Mouse (Mus musculus) lung, adult 18-20 months (tissue): Measurements from ENCODE around the gene Scp2.
"Not testable (repeated sequence)": the region's sequence is repeated elsewhere in the genome, so short reads cannot be mapped to it uniquely, and the experiment has no call there.

ENCODE experiments used
- DNase-seq, 2 experiments: peaks; one replicate each; pipeline ENCODE4 v3.0.0; 2022; ENCODE audit warnings: mixed read lengths in 2 of 2

Scp2 gene

GRCm38 (mm10) chr4:108096345-108096744 lies 48.5 kb downstream of the Scp2 start, which contains the start of gene Podn:
TSS of gene Podn (minus strand) at chr4:108096445.
- DNase-seq = no peak

- DNase-seq = no peak
Measured at GRCm38 (mm10) chr4:108092741-108093397, 51.9 kb downstream of the Scp2 start.

DNA sequence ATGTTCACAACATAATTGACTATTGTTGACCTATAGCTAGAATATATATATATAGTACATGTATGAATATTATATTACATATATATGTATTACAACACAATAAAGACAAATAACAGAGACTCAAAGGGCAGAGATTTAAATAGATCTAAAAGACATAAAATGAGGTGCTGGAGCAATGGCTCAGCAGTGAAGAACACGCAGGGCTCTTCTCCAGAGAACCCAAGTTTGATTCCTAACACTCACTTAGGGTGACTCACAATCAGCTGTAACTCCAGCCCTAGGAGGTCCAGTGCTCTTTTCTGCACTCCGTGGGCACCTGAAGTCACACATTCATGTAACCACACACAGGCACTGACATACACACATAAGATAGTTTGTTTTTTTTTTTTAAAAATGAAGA lies 60.8 kb downstream of the Scp2 start:
- DNase-seq = no peak

- DNase-seq = no peak
Measured at GRCm38 (mm10) chr4:108083032-108083735, 61.6 kb downstream of the Scp2 start.

DNA sequence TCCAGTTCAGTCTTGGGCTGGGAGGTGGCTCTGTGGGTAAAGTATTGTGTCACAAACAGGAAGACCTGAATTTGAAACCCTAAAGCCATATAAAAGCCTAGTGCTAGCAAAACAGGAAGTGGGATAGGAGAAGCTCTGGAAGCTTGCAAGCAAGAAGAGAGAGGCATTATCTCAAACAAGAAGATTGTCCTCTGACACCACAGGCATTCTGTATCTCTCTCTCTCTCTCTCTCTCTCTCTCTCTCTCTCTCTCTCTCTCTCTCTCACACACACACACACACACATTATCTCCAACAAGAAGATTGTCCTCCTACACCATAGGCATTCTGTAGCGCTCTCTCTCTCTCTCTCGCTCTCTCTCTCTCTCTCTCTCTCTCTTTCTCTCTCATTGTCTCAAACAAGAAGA lies 62.4 kb downstream of the Scp2 start:
- DNase-seq = peak in 1 of 2 experiments; percentile 19

DNA sequence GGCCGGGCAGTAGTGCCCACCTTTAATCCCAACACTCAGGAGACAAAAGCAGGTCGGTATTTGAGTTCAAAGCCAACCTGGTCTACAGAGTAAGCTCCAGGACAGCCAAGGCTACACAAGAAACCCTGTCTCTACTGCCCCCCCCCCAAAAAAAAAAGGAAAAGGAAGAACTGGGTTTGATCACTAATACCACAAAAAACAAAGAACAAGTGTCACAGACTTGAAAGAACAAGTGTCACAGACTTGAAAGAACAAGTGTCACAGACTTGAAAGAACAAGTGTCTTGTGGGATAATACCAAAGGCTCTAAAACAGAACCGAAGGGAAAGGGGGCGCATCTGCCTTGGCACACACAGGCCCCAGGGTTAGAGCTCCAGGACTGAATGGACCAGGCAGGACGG lies 63.9 kb downstream of the Scp2 start:
- DNase-seq = no peak

- no peak for DNase-seq
Measured at GRCm38 (mm10) chr4:108079762-108080161, 65.0 kb downstream of the Scp2 start.

DNA sequence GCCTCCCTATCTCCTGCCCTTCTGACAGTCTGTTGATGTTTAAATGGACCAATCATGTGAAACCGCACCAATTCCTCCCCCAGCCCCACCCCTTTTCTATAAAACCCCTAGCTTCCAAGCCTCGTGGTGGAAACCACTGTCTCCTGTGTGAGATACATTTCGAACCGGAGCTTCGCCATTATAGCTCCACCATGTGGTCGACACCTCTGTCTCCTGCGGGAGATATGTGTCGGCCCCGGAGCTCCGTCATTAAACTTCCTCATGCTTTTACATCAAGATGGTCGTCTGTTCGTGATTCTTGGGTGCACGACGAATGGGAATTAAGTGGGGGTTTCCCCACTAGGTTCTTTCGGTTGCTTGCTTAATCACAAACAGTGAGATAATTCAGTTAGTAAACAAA lies 65.6 kb downstream of the Scp2 start:
- not testable (repeated sequence) for DNase-seq

DNA sequence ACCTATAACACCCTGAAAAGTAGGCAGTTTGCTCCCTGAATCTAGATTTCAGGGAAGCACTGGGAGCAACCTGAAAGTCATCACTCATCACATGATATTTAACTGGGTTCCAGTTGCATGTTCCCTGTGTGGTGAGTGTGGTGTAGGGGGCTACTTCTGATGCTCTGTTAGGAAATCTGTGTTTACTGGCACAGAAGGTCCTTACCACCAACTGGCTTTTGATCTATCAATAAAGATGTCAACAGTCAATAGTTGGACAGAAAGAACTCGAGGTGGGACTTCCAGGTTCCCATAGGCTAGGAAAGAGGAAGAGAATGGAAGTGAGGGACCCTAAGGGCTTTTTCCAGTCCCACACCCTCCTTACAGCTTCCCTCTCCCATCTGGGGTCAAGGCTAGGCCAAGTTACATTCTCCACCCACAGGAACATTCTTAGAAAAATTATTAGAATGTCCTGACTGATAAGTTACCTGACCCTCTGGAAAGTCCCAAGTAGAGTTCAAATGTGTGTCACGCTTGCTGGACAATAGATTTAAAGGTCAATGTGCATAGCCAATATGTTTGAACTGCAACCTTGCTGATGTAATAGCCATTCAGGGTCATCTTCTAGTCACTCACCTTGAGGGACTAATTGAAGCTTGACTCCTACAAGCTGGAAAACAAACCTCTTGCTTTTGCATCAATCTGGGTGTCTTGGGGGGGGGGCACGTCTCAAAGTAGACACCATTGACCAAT lies 67.4 kb downstream of the Scp2 start:
- no peak for DNase-seq

- no peak for DNase-seq
Measured at GRCm38 (mm10) chr4:108074204-108074823, 70.5 kb downstream of the Scp2 start.

DNA sequence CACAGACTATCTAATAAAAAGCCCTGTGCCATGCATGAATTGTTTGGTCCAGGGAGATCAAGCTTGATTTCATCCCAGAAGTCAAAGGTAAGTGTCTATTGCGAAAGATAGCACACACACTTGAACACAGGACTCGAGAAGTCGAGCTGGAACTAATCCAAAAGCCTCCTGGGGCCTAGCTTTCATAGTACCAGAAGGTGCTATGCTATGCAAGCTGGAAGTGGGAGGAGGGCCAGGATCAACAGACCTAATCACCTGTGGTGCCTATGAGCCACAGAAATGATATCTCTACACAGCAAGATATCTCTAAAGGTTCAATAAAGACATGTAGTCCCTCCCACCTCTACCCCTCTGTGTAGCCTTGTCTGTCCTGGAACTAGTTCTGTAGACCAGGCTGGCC lies 72.7 kb downstream of the Scp2 start:
- DNase-seq = peak; percentile 75 to 81

DNA sequence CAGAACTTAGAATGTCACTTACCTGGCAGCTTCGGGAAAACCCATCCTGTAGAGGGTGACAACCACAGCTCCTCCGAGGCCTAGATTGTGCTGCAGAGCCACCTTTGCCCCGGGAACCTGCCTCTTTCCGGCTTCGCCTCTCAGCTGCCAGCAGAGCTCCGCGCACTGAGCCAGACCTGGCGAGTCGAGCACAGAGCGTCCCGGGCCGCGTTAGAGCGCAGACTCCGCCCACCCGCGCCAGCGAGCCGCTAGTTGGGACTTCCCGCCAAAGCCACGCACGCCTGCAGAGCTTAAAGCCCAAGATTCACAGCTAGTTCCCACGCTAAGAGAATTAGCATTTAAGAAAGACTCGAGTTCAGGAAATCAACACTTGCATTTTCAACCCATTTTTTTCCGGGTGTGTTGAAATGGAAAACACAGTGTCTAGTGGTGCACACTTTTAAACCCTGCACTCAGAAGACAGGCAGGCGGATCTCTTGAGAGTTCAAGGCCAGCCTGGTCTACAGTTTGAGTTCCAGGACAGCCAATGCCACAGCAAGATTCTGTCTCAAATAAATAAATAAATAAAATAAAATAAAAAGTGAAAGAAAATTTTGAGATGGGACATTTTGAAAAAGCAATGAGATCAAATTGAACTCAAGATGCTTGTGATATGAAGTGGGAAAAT lies 73.4 kb downstream of the Scp2 start:
- peak; percentile 96 to 97 for DNase-seq

GRCm38 (mm10) chr4:108070723-108071122 lies 74.1 kb downstream of the Scp2 start:
- DNase-seq = no peak

DNA sequence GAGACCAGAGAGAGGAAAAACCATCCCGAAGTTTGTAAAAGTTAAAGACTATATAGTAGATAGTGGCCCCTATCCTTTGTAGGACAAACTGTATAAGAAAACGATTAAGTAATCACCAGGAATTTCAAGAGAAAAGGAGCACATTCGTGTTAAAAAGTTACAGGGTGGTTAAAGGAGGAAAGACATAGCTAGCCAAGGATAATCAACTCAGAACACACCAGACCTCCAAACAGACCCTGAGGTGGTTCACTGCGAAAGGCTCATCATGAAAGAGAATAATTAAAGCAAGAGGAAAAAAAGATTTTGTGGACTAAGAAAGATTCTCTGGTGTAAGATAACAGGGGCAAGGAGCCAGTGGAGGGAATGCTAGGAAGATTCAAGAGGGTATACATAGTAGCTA lies 74.5 kb downstream of the Scp2 start:
- no peak for DNase-seq

DNA sequence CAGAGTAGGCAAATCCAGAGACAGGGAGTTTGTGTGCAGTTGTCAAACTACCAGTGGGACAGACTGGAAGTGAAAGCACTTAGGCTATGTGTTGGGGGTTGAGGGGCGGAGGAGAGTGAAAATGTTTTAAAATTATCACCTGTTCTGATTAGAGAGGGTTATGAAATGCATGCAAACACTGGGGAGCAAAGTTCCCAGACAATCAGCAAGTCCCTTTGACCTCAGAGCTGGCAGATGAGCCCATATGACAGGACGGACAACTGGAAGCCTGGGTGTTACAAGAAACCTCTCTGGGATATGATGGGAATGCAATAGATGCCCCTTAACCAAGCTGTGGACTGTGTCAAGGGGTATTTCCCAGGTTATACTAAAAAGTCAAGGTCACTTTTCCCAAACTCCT lies 76.7 kb downstream of the Scp2 start:
- DNase-seq = no peak

GRCm38 (mm10) chr4:108067261-108067660 lies 77.5 kb downstream of the Scp2 start:
- no peak for DNase-seq

- DNase-seq = no peak
Measured at GRCm38 (mm10) chr4:108066569-108066968, 78.2 kb downstream of the Scp2 start.

DNA sequence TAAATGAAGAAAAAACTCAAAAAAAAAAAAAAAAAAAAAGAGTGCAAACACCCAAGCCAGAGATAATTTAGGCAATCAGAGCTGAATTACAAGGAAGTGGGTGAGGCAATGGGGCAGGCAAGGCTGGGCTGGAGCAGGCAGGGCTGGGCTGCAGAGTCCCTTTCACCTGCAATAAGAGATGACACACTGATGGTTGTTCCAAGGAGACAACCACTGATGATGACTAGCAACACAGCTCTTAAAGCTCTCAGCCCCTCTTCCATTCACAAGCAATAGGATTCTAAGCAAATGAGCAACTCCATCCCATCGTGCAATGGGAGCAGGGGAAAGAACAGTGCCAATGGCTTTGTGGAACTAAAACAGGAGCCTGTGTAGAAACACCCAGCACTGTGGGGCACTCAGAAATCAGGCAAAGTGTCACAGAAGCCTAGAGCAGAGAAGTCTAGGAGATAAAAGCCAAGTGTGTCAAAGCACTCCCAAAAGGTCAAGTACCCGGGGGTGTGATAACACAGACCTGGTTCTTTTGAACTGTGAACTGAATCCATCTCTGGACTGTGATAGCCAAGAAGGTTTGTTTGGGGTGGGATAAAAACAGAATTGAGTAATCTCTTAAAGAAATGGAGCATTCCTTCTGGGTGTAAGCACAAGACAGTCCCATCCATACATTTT lies 79.5 kb downstream of the Scp2 start:
- DNase-seq = no peak

- no peak for DNase-seq
Measured at GRCm38 (mm10) chr4:108063616-108064015, 81.2 kb downstream of the Scp2 start.

DNA sequence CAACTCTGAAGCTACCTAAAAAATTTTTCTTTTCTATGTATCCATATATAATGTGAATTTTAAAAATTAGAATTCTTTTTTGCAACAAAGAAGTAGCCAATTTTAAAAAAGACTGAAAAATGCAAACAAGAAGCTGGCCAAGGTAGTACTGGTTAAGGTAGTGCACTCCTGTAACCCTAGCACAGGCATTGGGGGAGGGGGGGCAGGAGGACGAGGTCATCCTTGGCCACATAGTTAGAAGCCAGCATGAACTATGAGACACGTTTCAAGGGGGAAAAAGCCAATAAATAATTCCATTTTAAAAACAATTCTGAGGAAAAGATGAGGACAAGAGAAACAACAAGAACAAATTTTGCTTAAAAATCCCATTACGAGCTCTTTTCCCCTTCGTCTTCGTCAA lies 82.3 kb downstream of the Scp2 start:
- DNase-seq = no peak

GRCm38 (mm10) chr4:108060774-108061173 lies 84.0 kb downstream of the Scp2 start:
- DNase-seq = no peak
